24 mouse cellular contexts compared by ENCODE assay signal in the genomic region with DNA sequence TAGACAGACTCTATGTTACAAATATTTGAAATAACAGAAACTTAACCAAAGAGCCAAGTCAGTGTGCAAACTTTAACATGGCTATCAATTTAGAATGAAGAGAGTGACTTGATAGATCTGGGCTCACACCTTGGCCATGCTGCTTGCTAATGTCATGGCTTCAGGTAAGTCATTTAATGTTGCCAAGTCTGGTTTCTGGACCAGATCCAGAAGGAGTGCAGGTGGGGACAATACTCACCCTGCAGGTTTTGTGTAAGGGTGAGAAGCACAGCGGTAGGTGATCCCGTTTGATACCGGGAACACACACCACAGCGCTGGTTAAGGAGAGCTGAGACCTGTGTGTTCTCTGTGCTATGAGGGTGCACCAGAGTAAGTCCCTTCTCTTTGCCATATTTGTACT.
"Had no signal": no experiment of that assay in that cellular context is flagged by ENCODE, and none has a peak within 500 bp of the region (broad histone marks: within the 10 kb centered on the region; RNA-seq: fewer than 3 reads in every experiment).

No protein-coding gene starts in this region.

- DNase-seq: gastrocnemius, adult 2 months; gastrocnemius, postnatal 10 days; gastrocnemius, postnatal 25 days; heart, adult 2 months; heart, postnatal 10 days; heart, postnatal 4 days; kidney, adult 8-10 months; kidney, postnatal 10 days; kidney, postnatal 25 days; kidney, postnatal 4 days; layer of hippocampus, adult 9-11 months; layer of hippocampus, postnatal 36 days; left cerebral cortex, postnatal 4 days had no signal

- H3K36me3 ChIP-seq: heart, embryonic 12.5 days; hindbrain, embryonic 10.5 days; hindbrain, embryonic 12.5 days; intestine, embryonic 15.5 days; limb, embryonic 13.5 days; limb, embryonic 15.5 days; liver, embryonic 12.5 days had no signal

- H3K9me3 ChIP-seq: heart, embryonic 12.5 days; hindbrain, embryonic 10.5 days; hindbrain, embryonic 12.5 days; intestine, embryonic 15.5 days; limb, embryonic 13.5 days; limb, embryonic 15.5 days; liver, embryonic 12.5 days had no signal

- H3K27ac ChIP-seq: gastrocnemius, adult 2 months; heart, adult 2 months; hindbrain, embryonic 10.5 days; hindbrain, embryonic 12.5 days; hindbrain, embryonic 14.5 days; intestine, embryonic 15.5 days; limb, embryonic 13.5 days; limb, embryonic 15.5 days; liver, embryonic 12.5 days had no signal

- H3K4me3 ChIP-seq: gastrocnemius, adult 2 months; heart, adult 2 months; heart, embryonic 12.5 days; hindbrain, embryonic 10.5 days; hindbrain, embryonic 12.5 days; intestine, embryonic 15.5 days; limb, embryonic 13.5 days; limb, embryonic 15.5 days; liver, embryonic 12.5 days had no signal

- ATAC-seq: hindbrain, embryonic 16.5 days; inflammation-experienced regulatory T-cells, adult 6 months; intestine, embryonic 15.5 days; intestine, postnatal 0 days; liver, embryonic 12.5 days had no signal

- H3K27me3 ChIP-seq: heart, embryonic 12.5 days; hindbrain, embryonic 12.5 days; intestine, embryonic 15.5 days; limb, embryonic 15.5 days had no signal

- H3K4me2 ChIP-seq: heart, embryonic 12.5 days; hindbrain, embryonic 12.5 days; hindbrain, embryonic 14.5 days; intestine, embryonic 15.5 days; limb, embryonic 13.5 days; limb, embryonic 15.5 days; liver, embryonic 12.5 days had no signal

- H3K9ac ChIP-seq: heart, embryonic 12.5 days; hindbrain, embryonic 12.5 days; hindbrain, embryonic 14.5 days; intestine, embryonic 15.5 days; limb, embryonic 13.5 days; limb, embryonic 15.5 days; liver, embryonic 12.5 days had no signal
